Mouse (Mus musculus): ENCODE results near the gene Lif. TPM values are rescaled to one million over a fixed set of nuclear protein-coding genes. Genes with fewer than 3 reads are reported as not detected.

Gene Lif
- polyA plus RNA-seq, 1 experiment from 2014 or later = 0.04 TPM

DNA sequence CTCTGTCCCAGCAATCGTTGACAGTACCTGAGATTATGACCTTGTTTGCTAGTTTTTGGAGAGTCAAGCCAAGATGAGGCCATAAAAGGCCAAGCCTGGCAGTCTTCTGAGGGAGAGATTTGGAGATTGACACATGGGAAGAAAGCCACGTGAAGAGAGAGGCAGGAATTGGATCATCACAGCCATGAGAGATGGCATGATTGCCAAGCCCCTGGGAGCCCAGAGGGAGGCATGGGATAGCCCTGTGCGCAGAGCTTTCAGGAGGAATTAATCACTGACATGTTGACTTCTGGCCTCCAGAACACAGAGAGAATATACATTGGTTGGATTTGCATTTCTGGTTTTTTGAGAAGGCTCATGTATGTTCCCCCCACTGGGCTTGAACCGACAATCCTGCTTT, 46.8 kb downstream of the Lif start:
- H3K36me3 ChIP-seq (ENCODE audit: poor library complexity, severe bottlenecking) = no peaks in the 10 kb centered on the region
- no peak overlapping the region for H3K4me2 ChIP-seq
- no peak for ATAC-seq
- H3K9ac ChIP-seq = no peak overlapping the region
- WGBS = 74% methylated on average over 4 of the region's 4 CpGs
- peaks cover 9% of the 10 kb centered on the region; the same call in 1 of the 2 replicates for H3K27me3 ChIP-seq
- H3K4me3 ChIP-seq = no peak overlapping the region
- H3K27ac ChIP-seq = no peak overlapping the region
- peaks cover 9% of the 10 kb centered on the region for H3K4me1 ChIP-seq
- H3K9me3 ChIP-seq (replicated peaks) = no peaks in the 10 kb centered on the region

DNA sequence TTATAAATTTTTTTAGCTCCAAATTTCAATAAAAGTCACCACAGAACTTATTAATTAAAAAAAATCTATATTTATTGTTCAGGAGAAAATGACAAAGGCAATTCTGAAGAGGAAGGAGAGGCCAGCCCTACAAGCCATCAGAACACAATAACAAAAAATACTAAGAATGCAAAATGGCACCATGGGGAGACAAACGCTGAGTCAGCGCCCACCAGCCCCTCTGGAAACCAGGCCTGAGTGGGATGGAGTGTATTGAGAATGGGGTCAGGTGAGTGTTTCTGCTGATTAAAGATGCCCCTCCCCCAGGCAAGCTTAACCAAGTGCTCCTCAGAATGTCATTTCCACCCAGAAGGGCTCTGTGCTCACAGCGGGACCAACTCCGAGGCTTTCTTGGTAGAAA, 47.7 kb downstream of the Lif start:
- Histone ChIP-seq H3K4me2 (no peak overlapping the region), H3K9me3 (replicated peaks) (no peaks in the 10 kb centered on the region), H3K27ac (no peak overlapping the region), H3K36me3 (ENCODE audit: poor library complexity, severe bottlenecking) (no peaks in the 10 kb centered on the region), H3K27me3 (peaks cover 9% of the 10 kb centered on the region; the same call in 1 of the 2 replicates), H3K4me1 (peaks cover 9% of the 10 kb centered on the region), H3K4me3 (no peak overlapping the region), H3K9ac (no peak overlapping the region)
- WGBS = 90% methylated on average over 4 of the region's 4 CpGs
- no peak for ATAC-seq

DNA sequence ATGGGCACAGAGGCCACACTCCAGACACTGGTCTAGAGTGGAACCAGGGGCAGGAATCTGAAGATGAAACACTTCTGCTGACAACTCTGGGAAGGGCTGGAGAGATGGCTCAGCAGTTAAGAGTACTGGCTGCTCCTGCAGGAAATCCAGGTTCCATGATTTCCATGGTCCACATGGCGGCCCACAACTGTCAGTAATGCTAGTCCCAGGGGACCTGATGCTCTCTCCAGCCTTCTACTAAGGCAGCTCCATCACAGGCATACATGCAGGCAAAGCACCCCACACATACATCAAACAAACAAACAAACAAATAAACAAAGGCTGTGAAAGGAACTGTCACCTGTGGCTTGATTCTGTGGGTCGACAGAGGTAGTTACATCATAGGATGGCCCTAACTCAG, 48.7 kb downstream of the Lif start:
- Histone ChIP-seq H3K9me3 (replicated peaks) (no peaks in the 10 kb centered on the region), H3K4me1 (peaks cover 9% of the 10 kb centered on the region), H3K27me3 (peaks cover 9% of the 10 kb centered on the region; the same call in 1 of the 2 replicates), H3K9ac (no peak overlapping the region), H3K4me2 (no peak overlapping the region), H3K4me3 (no peak overlapping the region), H3K36me3 (ENCODE audit: poor library complexity, severe bottlenecking) (no peaks in the 10 kb centered on the region), H3K27ac (no peak overlapping the region)
- ATAC-seq = no peak
- 73% methylated on average over 2 of the region's 2 CpGs for WGBS

DNA sequence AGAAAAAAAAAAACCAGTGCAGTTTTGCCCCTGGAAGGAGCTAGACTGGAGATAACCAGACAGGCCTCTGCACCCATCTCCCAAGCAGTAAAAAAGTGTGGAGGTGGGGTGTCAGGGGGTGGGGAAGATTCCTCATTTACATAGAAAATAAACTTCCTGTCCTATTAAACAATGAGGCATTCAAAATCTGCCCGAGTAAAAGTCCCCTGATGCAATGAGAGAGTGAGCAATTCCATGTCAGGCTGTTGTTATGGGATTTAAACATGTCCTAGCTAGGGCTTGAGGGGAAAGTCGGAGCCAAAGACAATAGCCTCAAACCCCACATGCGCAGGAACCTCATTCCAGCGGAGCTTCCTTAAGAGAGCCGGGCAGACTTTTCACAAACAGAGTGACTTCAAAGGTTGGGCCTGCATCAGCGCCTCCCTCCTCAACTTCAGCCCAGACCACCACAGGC, 50.7 kb downstream of the Lif start:
- Histone ChIP-seq H3K4me2 (0 out of 2 replicates have a peak overlapping the region, but pooled peaks have one; percentile 10), H3K9ac (no peak overlapping the region), H3K27ac (no peak overlapping the region), H3K4me3 (no peak overlapping the region), H3K9me3 (replicated peaks) (no peaks in the 10 kb centered on the region), H3K27me3 (peaks cover 5% of the 10 kb centered on the region; the same call in 1 of the 2 replicates), H3K36me3 (ENCODE audit: poor library complexity, severe bottlenecking) (no peaks in the 10 kb centered on the region), H3K4me1 (peaks cover 9% of the 10 kb centered on the region)
- WGBS = 22% methylated on average over 6 of the region's 6 CpGs
- ATAC-seq = no peak

DNA sequence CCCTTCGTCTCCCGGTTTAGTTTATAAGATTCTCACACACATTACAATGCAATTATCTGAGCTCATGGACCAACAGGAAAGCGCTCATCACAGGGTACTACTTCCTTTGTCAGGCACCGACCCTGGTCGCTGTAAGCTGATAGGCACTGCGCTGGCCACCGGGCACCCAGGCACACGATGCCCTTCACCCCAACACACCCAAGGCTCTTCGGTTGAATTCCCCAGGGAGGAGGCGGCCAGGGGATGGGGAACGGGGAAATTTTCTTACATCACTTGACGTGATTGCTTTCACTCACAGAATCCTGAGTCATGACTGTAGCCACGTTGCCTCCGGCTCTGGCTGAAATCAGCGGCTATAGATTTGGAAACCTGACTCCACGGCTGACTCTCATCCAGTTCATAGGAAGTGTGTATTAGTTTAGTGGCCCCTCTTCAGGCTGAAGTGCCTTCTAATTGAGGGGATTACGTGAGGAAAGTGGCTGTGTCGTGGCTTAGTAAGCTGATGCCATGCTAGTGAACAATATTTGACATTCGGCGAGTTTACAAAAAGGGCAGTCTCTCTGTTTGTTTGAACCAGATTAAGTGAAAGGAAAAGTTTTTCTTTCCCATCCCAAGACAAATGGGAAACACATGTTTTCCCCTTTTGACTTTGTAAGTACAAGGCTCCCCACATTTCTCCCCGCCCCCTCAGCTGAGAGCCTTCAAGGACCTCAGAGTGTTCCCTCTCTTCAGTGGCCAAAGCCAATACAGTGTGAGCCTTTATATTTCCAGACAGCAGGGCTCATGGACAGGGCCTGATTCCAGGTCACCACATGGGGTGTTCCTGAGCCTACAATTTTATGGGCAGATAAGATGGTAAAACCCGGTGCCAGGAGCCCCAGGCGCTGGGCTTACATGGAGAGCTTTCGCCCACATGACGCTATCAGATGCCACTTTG, 51.4 kb downstream of the Lif start:
- Histone ChIP-seq H3K4me1 (peaks cover 9% of the 10 kb centered on the region), H3K4me2 (0 out of 2 replicates have a peak overlapping the region, but pooled peaks have one; percentile 10), H3K9ac (no peak overlapping the region), H3K36me3 (ENCODE audit: poor library complexity, severe bottlenecking) (no peaks in the 10 kb centered on the region), H3K27me3 (peaks cover 5% of the 10 kb centered on the region; the same call in 1 of the 2 replicates), H3K4me3 (no peak overlapping the region), H3K9me3 (replicated peaks) (no peaks in the 10 kb centered on the region), H3K27ac (no peak overlapping the region)
- ATAC-seq = no peak
- 38% methylated on average over 25 of the region's 25 CpGs for WGBS

DNA sequence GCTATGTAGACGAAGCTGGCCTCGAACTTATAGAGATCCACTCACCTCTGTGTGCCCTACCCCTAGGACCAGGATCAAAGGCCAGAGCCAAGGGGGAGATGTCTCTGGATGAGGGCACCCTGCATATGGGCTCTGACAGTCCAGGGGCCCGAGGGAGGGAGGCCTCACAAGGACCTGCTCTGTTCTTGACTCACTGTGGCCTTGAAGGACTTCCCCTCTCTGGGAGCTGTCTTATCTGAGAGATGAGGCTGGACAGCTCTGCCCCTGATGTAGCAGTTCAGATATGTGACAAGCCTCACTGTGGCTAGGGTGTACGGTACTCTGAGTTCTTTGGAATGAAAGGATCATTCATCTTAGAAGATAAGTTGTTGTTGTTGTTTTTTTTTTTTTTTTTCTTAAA, 52.3 kb downstream of the Lif start:
- no peak overlapping the region for H3K4me3 ChIP-seq
- no peak overlapping the region for H3K9ac ChIP-seq
- no peak for ATAC-seq
- peaks cover 5% of the 10 kb centered on the region; the same call in 1 of the 2 replicates for H3K27me3 ChIP-seq
- 97% methylated on average over 4 of the region's 4 CpGs for WGBS
- no peaks in the 10 kb centered on the region for H3K36me3 ChIP-seq (ENCODE audit: poor library complexity, severe bottlenecking)
- H3K27ac ChIP-seq = no peak overlapping the region
- peaks cover 9% of the 10 kb centered on the region for H3K4me1 ChIP-seq
- no peaks in the 10 kb centered on the region for H3K9me3 ChIP-seq (replicated peaks)
- no peak overlapping the region for H3K4me2 ChIP-seq

DNA sequence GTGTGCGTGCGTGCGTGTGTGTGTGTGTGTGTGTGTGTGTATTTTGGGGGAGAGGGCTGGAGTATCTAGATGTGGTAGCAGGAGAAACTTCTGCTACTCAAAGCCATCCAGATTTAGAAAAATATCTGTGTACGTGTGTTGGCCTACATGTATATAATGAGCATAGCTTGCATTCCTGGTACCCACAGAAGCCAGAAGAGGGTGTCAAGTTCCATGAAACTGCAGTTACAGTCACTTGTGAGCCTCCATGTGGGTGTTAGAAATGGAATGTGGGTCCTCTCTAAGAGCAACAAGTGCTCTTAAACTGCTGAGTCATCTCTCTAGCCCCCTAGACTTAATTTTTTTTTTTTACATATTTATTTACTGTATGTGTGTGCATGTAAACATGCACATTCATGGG, 53.0 kb downstream of the Lif start:
- Histone ChIP-seq H3K9ac (no peak overlapping the region), H3K27me3 (peaks cover 5% of the 10 kb centered on the region; the same call in 1 of the 2 replicates), H3K4me2 (no peak overlapping the region), H3K27ac (no peak overlapping the region), H3K36me3 (ENCODE audit: poor library complexity, severe bottlenecking) (no peaks in the 10 kb centered on the region), H3K9me3 (replicated peaks) (no peaks in the 10 kb centered on the region), H3K4me1 (peaks cover 9% of the 10 kb centered on the region), H3K4me3 (no peak overlapping the region)
- ATAC-seq = no peak
- 85% methylated on average over 4 of the region's 4 CpGs for WGBS

DNA sequence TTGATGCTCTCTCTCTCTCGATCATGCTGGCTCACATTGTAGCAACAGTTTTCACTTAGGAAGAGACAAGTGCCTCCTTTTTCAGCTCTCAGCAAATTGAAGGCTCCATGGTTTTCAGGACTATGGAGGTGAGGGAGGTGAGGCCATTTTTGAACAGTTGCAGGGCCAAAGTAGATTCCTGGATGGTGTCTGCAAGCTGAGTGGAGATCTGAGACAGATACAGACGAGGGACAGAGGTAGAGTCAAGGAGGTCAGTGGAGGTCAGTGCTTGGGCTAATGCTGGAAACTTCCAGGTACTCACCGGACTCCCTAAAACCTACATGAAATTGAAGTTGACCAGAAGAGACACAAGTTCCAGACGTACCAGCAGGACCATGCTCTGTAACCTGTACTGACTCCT, 54.8 kb downstream of the Lif start:
- Histone ChIP-seq H3K9me3 (replicated peaks) (no peaks in the 10 kb centered on the region), H3K36me3 (ENCODE audit: poor library complexity, severe bottlenecking) (no peaks in the 10 kb centered on the region), H3K27ac (no peak overlapping the region), H3K4me3 (no peak overlapping the region), H3K4me2 (no peak overlapping the region), H3K9ac (no peak overlapping the region), H3K4me1 (peaks cover 9% of the 10 kb centered on the region), H3K27me3 (peaks cover 5% of the 10 kb centered on the region; the same call in 1 of the 2 replicates)
- ATAC-seq = no peak
- WGBS = 76% methylated on average over 4 of the region's 4 CpGs

DNA sequence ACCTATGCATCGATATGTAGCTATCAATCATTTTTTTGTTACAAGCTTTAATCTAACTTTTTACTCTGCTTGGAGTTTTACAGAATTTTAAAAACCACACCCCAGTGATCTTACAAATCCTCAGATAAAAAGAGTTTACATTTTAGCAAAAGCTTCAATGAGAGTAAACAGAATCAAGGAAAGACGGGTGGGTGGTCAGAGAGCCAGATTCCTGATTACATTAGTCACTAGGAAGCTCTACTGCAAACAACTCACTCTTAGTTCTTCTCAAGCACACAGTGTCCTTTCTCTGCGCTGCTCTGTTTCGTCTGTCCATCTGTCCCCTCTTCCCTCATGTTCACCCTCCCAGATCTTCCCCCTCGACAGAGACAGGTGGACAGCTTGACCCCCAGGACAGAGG, 59.9 kb downstream of the Lif start:
- H3K9ac ChIP-seq = no peak overlapping the region
- H3K4me1 ChIP-seq = no peaks in the 10 kb centered on the region
- H3K27ac ChIP-seq = no peak overlapping the region
- 77% methylated on average over 5 of the region's 5 CpGs for WGBS
- no peak for ATAC-seq
- H3K27me3 ChIP-seq = peaks cover 3% of the 10 kb centered on the region; the same call in 1 of the 2 replicates
- H3K4me2 ChIP-seq = no peak overlapping the region
- no peaks in the 10 kb centered on the region for H3K36me3 ChIP-seq (ENCODE audit: poor library complexity, severe bottlenecking)
- H3K9me3 ChIP-seq (replicated peaks) = no peaks in the 10 kb centered on the region
- no peak overlapping the region for H3K4me3 ChIP-seq

DNA sequence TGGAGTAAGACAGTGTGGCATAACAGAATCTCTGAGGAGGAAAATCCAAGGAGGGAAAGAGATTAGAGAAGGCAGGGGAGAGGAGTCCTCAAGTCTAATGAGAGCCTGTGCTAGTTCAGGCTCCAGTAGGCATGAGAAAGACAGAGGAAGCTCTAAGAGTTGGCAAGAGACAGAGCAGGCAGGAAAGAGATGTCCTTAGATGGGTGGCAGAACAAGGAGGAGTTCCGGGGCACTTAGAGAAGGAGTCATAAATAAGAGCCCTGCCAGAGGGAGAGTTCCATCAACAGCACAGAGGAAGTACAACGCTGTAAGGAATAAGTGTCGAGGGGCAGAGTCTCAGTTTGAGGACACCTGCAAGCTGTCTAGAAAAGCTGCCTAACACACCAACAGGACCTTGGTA, 60.7 kb downstream of the Lif start:
- WGBS = 81% methylated on average over 3 of the region's 3 CpGs
- Histone ChIP-seq H3K36me3 (ENCODE audit: poor library complexity, severe bottlenecking) (no peaks in the 10 kb centered on the region), H3K27ac (no peak overlapping the region), H3K4me1 (no peaks in the 10 kb centered on the region), H3K4me3 (no peak overlapping the region), H3K9ac (no peak overlapping the region), H3K4me2 (no peak overlapping the region), H3K27me3 (no peaks in the 10 kb centered on the region), H3K9me3 (replicated peaks) (no peaks in the 10 kb centered on the region)
- no peak for ATAC-seq

DNA sequence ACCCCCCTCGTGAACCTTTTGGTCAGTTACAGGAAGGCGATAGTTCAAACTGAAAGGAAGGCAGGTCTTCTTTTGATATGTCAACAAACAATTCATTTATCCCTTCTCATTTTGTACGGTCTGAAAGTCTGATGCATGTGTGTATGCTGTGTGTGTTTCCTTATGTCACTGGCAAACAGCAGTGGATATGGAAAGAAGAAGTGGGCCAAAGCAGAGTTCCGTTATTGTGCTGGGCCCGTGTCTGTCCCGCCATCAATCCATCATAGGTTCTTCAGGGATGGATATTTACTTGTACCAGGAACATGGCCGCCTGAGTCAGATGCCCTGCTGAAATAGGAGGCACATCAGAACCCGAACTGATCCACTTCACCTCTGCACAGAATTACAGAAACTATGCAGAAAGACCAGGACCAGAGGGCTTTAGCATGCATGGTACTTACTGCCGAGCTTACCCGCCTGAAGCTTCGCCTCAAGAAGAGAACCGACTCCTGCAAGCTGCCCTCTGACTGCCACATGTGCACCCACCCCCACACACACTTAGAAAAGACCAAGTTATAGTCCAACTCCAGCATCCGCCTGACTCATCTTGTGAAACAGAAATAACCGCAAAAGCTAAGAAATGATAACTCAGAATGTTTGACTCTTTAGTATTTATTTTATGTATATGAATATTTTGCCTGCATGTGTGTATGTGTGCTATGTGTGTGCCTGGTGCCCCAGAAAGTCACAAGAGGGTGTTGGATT, 62.0 kb downstream of the Lif start:
- no peak overlapping the region for H3K9ac ChIP-seq
- H3K36me3 ChIP-seq (ENCODE audit: poor library complexity, severe bottlenecking) = no peaks in the 10 kb centered on the region
- no peaks in the 10 kb centered on the region for H3K4me1 ChIP-seq
- ATAC-seq = no peak
- H3K27ac ChIP-seq = no peak overlapping the region
- no peak overlapping the region for H3K4me3 ChIP-seq
- H3K9me3 ChIP-seq (replicated peaks) = no peaks in the 10 kb centered on the region
- H3K4me2 ChIP-seq = no peak overlapping the region
- WGBS = 88% methylated on average over 14 of the region's 14 CpGs
- no peaks in the 10 kb centered on the region for H3K27me3 ChIP-seq

DNA sequence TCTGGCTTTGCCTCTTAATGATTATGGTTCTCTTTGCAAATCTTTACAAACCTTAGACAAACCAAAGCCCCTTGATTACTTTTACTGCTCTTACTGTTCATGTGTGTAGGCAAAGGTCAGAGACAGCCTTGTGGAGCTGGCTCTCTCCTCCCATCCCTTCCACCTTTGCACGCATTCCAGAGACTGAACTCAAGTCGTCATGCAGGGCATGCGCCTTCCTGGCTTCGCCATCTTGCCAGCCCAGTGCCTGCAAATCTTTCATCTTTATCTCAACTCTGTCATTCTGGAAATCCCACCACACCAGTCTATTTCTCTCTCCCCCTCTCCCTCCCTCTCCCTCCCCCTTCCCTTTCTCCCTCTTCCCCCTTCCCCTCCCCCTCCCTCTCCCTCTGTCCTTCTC, 63.5 kb downstream of the Lif start:
- no peak for ATAC-seq
- Histone ChIP-seq H3K9me3 (replicated peaks) (no peaks in the 10 kb centered on the region), H3K4me3 (no peak overlapping the region), H3K4me1 (no peaks in the 10 kb centered on the region), H3K4me2 (no peak overlapping the region), H3K27me3 (no peaks in the 10 kb centered on the region), H3K9ac (no peak overlapping the region), H3K36me3 (ENCODE audit: poor library complexity, severe bottlenecking) (no peaks in the 10 kb centered on the region), H3K27ac (no peak overlapping the region)
- WGBS = 57% methylated on average over 4 of the region's 4 CpGs

Data from forebrain, embryonic 13.5 days (tissue).